Mouse (Mus musculus): Measurements from ENCODE around the gene Ppp1cb.
"Not testable (repeated sequence)": the region's sequence is repeated elsewhere in the genome, so short reads cannot be mapped to it uniquely, and the experiment has no call there.

The Ppp1cb gene

GRCm38 (mm10) chr5:32458408-32459143, at the start of gene Ppp1cb:
Gene Ppp1cb (plus strand): TSS chr5:32458843.
- DNase-seq (ENCODE audit: low spot score in 2 of 2): peak; percentile 98

DNA sequence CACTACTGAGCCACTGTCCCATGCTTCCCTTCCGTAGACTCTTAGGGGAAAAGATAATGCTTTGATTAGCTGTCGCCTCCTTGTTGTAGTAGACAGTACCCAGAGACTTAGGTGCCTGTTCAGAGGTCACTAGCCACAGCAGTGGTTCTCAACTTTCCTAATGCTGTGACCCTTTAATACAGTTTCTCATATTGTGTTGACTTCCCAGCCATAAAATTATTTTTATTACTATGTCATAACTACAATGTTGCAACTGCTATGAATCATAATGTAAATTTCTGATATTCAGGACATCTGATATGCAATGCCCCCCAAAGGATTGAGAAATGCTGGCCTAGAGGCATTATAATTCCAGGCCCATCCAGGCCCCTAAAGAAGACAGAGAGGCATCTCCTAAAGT, 48.9 kb upstream of the Ppp1cb start:
- DNase-seq (ENCODE audit: low spot score in 2 of 2): no peak

DNA sequence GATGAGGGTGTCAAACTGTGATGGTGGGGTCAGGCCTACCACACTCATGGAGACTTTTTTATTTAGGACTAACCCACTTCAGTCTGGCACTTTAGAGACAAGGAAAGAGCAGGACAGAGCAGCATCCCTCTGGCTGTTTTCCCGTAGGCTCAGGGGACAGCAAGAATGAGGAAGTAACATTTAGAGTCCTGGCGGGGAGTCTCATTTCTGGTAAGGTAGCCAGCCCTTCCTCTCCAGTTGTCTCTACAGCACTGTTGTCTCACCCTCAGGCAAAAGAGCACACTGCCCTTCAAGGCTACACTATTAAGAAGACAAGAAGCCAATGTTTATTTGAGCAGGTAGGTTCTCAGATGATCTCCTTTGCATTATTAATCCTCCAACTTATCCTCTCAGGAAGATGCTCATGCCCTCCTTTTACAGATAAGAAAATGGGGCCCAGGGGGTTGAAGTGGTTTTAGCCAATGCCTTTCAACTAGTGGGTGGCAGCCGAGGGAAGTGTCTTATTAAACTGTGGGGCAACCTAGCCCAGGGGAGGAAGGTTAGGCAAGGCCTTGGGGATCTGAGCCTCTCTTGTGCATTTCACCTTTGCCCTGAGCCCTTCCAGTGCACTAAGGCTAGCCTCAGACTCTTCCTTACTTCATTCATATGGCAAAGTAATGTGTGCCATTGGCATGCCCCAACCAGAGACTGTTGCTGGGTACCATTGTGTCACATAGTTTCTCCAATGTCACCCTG, 47.5 kb upstream of the Ppp1cb start:
- no peak for DNase-seq (ENCODE audit: low spot score in 2 of 2)

GRCm38 (mm10) chr5:32412186-32412950, 46.3 kb upstream of the Ppp1cb start:
- peak in 1 of 2 experiments; percentile 29 for DNase-seq (ENCODE audit: low spot score in 2 of 2)

DNA sequence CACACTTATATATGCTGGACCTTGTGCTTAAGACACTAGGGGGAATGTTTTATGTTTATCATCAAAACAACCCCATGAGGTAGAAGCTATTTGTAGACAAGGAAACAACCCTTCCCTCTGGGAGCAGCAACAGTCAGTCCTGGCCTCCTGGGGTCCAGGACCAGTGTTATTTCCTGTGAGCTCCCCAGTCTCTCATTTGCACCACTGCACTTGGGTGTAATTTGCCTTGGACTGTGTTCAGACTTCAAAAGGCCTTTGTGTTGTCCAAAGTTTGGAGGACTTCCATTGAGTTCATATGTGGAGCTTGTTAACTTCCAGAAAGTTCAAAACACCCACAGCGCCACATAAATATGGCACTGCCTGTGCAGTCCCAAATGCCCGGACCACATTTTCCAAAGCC, 45.6 kb upstream of the Ppp1cb start:
- DNase-seq (ENCODE audit: low spot score in 2 of 2): no peak

GRCm38 (mm10) chr5:32413569-32413968, 45.1 kb upstream of the Ppp1cb start:
- no peak for DNase-seq (ENCODE audit: low spot score in 2 of 2)

GRCm38 (mm10) chr5:32414461-32414985, 44.1 kb upstream of the Ppp1cb start:
- no peak for DNase-seq (ENCODE audit: low spot score in 2 of 2)

GRCm38 (mm10) chr5:32415554-32415953, 43.1 kb upstream of the Ppp1cb start:
- no peak for DNase-seq (ENCODE audit: low spot score in 2 of 2)

GRCm38 (mm10) chr5:32416881-32417280, 41.8 kb upstream of the Ppp1cb start:
- no peak for DNase-seq (ENCODE audit: low spot score in 2 of 2)

DNA sequence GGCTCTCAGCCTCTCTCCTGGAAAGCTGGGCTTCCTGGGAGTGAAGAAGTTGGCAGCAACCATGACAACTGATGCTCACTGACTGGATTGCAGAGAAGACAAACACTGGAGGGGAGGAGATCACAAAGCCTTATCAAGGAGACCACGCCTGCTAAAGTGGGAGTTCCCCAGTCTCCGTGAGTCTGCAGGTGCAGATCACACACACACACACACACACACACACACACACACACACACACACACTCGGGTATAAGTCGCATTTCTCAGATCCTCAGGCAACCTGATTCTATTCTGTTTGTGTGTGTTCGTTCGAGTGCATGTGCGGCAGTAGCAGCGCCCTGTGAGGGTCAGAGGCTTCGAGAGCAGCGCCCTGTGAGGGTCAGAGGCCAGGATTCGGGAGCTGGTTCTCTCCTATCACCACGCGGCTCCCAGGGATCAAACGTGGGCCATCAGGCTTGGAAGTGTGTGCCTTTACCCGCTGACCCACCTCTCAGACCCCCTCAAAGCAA, 36.5 kb upstream of the Ppp1cb start:
- DNase-seq (ENCODE audit: low spot score in 2 of 2): no peak

DNA sequence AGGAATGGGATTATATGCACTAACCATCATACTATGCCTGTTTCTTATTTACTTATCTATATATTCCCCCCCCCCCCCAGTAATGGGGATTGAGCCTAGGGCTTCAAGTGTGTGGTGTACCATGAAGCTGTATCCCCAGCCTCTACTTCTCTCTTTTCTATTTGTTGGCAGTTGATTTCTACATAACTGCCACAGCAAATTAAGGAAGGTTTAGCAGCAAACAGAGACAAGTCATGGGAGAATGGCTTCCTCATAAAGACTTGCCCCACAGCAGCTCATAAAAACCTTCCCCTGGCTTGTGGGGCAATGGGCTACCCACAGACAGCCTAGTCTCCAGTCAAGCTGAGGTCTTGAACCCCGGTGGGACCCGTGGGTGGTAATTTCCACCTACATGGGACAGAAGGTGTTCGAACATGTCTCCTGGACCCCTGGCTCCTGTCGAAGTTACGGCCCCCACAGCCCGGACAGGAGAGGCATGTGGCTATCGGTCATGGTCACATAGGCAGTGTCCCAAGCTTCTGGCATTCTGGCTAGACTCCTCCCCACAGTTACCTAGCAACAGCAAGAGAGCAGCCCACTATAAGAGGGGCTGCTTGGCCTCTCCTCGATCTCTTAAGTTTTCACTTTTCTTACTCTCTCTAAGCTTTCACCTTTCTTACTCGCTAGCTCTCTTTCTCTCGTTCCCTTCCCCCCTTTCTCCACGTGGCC, 35.1 kb upstream of the Ppp1cb start:
- DNase-seq (ENCODE audit: low spot score in 2 of 2): no peak

GRCm38 (mm10) chr5:32424464-32424863, 34.2 kb upstream of the Ppp1cb start:
- DNase-seq (ENCODE audit: low spot score in 2 of 2): no peak

DNA sequence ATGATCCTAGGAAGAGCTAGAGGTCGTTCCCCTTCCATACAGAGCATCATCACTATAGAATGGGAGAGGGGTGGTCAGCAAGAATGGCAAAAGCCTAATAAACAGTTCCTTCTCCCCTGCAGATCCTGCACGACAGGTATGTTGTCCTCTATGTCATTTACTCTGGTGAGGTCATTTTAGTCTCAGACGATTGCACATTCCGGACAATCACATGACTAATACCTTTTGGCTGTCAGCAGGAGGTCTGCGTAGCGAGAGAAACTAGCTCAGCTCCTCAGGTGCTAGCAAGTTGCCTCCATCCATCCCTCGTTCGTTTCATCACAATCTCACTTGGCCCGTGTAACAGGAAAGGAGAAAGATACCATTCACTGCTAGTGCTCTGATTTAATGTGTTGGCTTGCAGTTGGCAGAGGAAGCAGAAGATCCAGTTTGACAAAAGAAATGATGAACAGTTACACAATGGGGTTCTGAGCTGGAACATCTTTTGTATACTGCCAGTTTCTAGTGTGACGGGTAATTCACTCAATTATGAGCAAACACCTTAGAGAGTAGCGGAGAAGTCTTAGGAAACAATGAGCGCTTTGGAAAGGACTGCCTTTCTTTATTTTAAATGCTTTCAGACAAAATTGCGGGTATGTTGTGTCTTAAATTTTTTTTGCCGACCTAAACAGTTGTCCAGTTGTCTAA, 33.0 kb upstream of the Ppp1cb start:
- no peak for DNase-seq (ENCODE audit: low spot score in 2 of 2)

- no peak for DNase-seq (ENCODE audit: low spot score in 2 of 2)
These were observed 28.2 kb upstream of the Ppp1cb start for GRCm38 (mm10) chr5:32430399-32430798.

- DNase-seq (ENCODE audit: low spot score in 2 of 2): not testable (repeated sequence)
These were observed 24.3 kb upstream of the Ppp1cb start for GRCm38 (mm10) chr5:32434346-32434745.

DNA sequence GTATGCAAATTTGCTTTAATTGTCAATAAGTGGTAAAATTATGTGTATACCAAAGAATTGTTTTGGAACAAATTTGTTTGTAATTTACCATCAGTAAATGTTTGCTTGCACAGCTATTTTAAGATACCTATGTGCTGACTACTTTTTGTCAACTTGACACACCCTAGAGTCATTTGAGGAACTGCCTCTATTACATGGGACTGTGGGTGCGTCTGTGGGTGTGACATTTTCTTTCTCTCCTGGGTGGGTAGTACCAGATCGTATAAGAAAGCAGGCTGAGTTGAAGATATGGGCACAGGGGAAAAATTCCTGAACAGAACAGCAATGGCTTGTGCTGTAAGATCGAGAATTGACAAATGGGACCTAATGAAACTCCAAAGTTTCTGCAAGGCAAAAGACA, 23.0 kb upstream of the Ppp1cb start:
- DNase-seq (ENCODE audit: low spot score in 2 of 2): no peak

DNA sequence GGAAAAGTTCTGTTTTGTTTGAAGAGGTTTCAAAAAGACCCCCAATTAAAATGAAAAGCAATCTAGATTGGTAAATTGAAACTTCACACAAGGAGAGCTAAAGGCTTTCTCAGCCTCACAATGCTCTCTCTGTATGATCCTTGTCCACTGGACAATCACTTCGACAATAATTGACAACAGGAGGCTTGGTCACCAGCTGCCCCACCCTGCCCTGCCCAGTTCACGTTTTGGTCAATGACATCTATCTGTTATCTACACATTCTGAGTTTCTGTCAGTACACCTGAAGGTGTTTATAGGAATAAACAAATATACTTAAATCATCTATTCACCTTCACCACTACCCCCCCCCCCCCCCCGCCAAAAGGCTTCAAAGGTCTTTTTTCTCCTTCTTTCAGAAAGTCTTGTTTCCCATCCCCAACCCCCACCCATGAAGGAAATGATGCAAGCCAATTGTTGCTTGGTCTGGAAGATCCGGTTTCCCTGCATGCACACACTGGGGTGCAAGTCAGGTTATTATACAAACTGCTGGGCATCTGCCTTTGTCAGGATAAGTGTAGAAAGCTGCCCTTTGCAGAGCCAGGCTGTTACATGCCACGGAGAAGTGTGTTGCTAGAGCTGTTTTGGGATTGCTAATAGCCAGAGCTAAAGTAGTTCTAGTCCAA, 20.6 kb upstream of the Ppp1cb start:
- DNase-seq (ENCODE audit: low spot score in 2 of 2): no peak

DNA sequence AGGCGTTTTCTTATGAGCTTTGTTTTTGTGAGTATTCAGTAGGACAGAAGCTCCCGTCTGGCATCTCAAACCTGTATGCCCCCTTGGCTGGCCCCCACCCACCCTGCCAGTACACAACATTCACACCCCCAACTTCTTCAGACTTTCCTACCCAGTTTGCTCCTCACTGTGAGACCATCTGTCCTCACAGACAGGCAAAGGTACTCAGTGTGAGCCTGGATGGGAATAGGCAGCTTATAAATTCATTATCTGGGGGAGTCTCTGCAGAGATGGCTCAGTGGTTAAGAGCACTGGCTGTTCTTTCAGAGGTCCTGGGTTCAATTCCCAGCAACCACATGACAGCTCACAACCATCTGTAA, 20.1 kb upstream of the Ppp1cb start:
- DNase-seq (ENCODE audit: low spot score in 2 of 2): no peak

- DNase-seq (ENCODE audit: low spot score in 2 of 2): no peak
These were observed 17.3 kb upstream of the Ppp1cb start for GRCm38 (mm10) chr5:32441336-32441735.

- DNase-seq (ENCODE audit: low spot score in 2 of 2): no peak
These were observed 16.6 kb upstream of the Ppp1cb start for GRCm38 (mm10) chr5:32441992-32442575.

All from spleen, postnatal 4 days (tissue).